Mouse (Mus musculus): Measurements from ENCODE around the gene Brdt. TPM values are rescaled to one million over a fixed set of nuclear protein-coding genes. Genes with fewer than 3 reads are reported as not detected.
A peak's percentile ranks its signal among the peaks of the same experiment; 100 is the strongest.

The Brdt gene
- total RNA-seq (2021) = under 1 TPM; 0.63 to 0.98 TPM
- long read RNA-seq, experiment 1, partial matches to known transcripts = 0 of 1 reads
- long read RNA-seq, experiment 1, other reads (novel, unspliced or antisense) = 1 of 1 reads
- long read RNA-seq, experiment 2, partial matches to known transcripts = 0 of 1 reads
- long read RNA-seq, experiment 2, other reads (novel, unspliced or antisense) = 0 of 1 reads

DNA sequence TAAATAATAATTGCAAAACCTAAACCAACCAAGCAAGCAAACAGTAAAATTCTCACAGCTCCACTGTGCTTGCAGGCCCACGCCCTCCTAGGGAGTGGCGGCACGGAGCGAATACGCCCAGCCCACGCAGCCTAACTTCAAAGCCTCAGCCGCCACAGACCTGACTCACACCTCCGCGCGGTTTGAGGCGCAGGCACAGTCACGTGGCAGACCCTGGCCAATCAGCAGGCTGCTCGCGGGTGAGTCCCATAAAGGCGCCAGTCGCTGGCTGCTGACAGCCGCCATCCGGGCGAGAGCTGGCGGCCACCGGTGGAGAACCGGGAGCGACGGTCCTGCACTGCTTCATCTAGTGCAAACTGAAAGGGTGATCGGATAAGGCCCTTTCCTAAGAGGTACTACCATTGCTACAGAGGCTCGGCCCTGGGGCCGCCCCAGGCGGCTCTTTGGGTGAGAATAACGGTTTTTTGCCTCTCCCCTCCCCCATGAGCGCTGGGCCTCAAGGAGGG is at the start of gene Brdt:
Gene Brdt (plus strand): TSS at position 244 of the 506 bp plus-strand sequence.
- no peak for DNase-seq
- intact Hi-C loops (cut with DNase I) = no loop called here

DNA sequence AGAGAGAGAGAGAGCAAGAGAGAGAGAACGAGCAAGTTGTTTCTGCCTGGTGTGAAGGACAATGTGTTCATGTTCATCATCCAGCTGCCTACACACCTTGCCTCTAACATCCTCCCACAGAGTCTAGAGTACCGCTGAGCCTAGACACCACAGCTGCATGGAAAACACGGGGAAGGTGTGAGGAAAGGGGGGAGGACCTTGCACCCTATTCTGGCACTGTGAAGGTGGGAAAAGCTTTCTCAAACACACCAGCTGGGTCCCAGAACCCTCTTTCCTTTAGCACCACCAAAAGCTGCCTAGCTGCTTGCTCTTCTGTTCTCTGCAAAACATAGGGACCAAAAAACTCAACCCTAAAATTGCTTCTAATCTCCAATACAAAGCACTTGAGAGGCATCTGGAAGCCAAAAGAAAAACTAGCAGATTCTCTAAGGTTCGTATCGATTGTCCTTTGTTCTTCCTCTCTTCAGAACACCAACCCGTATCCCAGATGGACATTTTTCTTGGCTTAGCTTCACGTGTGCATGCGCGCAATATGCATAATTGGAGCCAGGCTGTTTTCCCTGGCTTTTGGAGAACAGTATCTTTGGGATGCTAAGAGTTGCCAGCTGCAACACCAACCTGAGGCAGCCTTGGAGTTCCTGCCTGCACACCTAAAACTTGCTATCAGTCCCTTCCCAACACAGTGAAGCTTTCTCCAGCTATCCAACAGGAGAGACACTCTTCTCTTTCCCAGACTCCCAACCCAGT is 48.2 kb upstream of the Brdt start:
- intact Hi-C loops (cut with DNase I) = no loop called here
- no peak for DNase-seq

DNA sequence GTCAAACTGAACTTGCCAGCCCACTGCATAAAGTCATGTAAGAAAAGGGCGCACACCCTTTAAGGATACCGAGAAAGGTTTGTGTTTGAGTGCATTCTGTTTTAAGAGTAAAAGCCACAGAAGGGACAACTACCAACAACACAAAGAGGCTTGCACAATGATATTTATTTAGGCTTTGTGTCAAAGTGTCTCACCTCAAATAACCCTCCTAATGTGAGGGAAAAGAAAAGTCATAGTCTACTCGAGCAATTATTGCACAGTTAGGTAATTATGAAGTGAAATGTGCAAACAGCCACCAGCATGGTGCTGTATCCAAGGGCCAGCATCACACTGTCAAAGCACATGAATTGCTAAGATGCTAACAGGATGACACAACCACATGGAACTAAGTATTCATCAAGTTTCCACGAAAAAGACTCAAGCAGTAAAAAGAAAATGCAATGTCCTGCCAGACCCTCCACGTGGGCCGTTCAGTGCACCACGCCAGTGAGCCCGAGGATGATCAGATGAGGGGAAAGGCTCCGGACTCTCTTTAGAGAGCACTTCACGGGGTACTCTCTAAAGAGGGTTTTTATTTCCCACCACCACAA is 46.9 kb upstream of the Brdt start:
- intact Hi-C loops (cut with DNase I) = no loop called here
- DNase-seq = peak; percentile 27 to 31

DNA sequence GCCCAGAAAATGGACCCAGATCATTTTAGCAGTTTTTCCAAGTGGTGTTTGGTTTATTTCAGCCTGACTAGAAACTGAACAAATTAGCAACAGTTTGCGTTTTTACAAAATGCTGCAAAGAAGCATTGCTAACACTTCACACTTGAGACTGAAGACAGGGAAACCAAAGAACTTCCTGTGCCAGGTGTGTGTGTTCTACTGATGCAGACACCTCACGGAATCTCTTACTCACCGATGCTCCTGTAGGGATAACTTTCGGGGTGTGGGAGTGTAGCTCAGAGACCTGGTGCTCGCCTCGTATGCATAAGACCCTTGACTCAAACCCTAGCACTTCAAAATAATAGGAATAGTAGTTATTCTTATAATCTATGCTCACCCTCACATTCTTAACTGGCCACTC is 45.4 kb upstream of the Brdt start:
- intact Hi-C loops (cut with DNase I) = loop anchor here (5.0 kb wide), 2 partner anchors 48 to 158 kb away; no protein-coding TSS in a partner anchor
- no peak for DNase-seq

DNA sequence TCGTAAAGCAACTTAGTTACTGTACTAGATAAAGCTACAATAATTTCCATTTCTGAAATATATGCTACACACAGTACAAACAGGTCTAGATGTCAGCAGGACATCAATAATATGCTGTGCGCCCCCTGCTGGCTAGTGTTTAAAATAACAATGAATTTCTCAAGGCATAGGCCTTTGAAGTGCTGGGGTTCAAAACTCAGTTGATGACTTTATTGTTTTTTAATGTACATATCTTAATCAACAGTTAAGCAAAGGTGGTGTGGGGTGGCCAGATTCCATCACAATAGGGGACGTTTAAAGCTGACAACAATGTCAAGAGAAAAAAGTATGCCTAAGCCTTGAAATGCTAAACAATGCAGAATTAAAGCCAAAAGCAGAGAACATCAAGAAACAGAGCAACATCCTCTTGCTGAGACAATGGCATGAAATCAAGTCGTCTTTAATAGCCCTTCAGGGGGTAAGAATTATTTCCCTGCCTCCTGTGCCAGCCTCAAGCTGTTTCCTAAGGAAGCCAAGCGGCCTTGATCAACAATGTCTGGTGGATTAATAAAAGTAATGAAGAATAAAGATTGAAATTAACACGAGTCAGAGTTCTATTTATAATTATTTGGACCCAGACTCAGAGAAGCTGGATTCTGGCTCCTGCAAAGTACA is 43.6 kb upstream of the Brdt start:
- DNase-seq = peak; percentile 83 to 85
- intact Hi-C loops (cut with DNase I) = loop anchor here (1.0 to 5.0 kb wide), 3 partner anchors 50 to 160 kb away; no protein-coding TSS in a partner anchor

DNA sequence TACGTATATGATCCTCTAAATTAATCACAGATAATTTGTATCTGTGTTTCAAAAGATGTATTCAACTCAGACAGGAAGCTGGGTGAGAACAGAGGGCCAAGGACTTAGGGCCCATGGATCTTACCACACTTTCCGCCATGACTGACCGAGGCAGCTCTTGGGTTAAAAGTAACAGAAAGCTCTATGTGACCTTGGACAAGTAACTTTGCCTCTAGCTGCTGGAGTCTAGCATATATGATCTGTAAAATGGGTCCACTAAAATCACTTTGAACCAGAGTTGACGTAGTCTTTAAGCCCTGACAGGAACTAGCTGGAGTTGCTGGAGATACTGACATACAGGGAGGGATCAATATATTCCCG is 43.1 kb upstream of the Brdt start:
- intact Hi-C loops (cut with DNase I) = loop anchor here (1.0 to 5.0 kb wide), 5 partner anchors 51 to 291 kb away; no protein-coding TSS in a partner anchor
- DNase-seq = no peak

DNA sequence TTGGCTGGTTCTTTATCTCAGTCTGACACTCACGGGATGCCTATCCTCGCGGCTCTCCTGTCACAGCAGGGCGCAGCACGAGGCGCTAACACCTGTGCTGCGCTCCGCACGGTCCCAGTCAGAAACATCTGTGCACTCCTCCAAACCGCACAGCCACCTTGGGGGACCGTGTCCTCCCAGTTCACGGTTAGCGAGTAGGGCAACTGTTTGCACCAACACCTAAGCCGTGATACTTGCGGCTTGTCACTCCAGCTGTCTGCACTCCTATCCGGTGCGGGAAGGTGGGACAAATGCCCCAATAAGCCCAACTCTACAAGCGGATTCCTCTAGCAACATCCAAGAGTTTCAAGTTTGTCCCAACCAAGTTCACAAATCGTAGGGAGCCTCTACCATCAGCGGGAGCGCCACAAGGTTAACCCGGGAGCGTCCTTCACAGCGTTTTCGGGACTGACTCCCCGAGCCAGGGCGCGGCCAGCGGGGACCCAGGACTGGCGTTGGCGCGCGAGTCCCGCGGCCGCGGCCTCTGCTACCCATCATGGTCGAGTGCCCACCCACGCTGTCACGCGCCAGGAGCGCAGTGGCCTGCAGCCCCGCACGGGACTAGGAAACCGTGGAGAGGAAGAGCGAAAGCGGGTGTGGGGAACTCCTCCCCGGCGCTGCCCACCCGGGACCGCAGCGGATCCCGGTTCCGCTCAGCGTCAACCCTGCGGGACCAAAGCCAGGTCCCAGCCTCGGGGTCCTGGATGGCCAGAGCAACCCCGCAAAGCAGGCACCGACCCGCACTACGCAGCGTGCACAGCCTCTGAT is 42.3 kb upstream of the Brdt start:
- DNase-seq = peak; percentile 68 to 69
- intact Hi-C loops (cut with DNase I) = loop anchor here (2.0 to 5.0 kb wide), 4 partner anchors 51 to 292 kb away; no protein-coding TSS in a partner anchor

DNA sequence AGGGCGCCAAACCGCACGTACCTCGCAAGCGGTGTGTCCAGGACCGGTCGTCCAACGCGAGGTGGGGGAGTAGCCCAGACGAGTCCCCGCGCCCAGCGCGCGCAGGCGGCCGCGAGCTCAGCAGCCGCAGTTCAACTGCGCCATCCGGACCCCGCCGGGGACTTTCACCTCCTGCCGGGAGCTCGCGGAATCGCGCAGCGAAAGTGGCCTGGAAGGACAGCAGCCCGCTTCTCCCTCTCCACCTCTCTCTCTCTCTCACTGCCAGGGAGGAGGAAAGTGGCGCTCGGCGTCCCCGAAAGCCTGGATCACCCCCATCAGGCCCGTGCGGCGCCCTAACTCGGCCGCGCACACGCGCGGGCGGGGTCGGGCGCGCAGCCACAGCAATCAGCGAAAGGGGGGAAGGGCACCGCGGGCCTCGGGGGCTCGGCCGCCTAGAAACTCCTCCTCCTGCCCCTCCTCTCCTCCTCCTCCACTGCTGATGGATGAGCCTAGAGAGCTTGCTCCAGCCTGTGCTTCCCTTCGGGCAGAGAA is 41.7 kb upstream of the Brdt start, which contains the start of gene Tgfbr3:
Gene Tgfbr3 (minus strand): TSS at position 396 of the 531 bp plus-strand sequence.
- DNase-seq = peak; percentile 90 to 93
- intact Hi-C loops (cut with DNase I) = loop anchor here (2.0 to 5.0 kb wide), 4 partner anchors 52 to 292 kb away; no protein-coding TSS in a partner anchor

DNA sequence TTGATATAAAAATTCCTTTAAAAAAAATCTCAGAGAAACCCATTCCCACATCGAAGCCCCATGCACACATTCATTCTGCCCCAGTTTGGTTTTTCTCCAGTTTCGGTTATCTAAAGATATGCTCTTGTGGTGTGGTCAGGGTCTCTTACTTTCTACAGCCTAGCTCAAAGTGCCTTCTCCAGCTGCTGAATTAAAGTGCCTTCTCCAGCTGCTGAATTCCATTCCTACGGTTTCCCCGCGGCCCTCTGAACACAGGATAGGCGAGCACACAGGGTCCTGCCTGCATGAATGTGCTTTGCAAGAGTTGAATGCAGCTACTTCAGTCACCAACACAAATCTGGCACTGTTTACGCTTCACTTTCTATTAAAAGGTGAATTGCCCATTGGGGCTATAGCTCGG is 41.0 kb upstream of the Brdt start:
- intact Hi-C loops (cut with DNase I) = loop anchor here (2.0 to 5.0 kb wide), 4 partner anchors 53 to 293 kb away; no protein-coding TSS in a partner anchor
- no peak for DNase-seq

DNA sequence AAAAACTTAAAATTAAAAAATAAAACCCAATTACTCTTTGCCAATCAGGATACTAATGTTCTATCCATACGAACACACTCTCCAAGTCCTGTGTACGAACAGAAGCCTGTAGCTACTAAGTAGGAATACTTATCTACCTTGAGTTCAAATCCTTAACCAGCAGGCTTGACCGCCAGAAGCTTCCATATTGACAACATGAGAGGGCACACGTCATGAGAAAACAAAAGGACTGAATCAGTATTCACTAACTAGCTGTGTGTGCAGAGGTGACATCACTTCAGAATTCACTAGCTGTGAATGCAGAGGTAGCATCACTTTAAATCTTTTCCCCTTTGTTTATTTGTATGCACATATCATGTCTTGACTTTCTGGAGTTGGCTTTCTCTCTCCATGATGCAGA is 36.9 kb upstream of the Brdt start:
- intact Hi-C loops (cut with DNase I) = no loop called here
- DNase-seq = no peak

DNA sequence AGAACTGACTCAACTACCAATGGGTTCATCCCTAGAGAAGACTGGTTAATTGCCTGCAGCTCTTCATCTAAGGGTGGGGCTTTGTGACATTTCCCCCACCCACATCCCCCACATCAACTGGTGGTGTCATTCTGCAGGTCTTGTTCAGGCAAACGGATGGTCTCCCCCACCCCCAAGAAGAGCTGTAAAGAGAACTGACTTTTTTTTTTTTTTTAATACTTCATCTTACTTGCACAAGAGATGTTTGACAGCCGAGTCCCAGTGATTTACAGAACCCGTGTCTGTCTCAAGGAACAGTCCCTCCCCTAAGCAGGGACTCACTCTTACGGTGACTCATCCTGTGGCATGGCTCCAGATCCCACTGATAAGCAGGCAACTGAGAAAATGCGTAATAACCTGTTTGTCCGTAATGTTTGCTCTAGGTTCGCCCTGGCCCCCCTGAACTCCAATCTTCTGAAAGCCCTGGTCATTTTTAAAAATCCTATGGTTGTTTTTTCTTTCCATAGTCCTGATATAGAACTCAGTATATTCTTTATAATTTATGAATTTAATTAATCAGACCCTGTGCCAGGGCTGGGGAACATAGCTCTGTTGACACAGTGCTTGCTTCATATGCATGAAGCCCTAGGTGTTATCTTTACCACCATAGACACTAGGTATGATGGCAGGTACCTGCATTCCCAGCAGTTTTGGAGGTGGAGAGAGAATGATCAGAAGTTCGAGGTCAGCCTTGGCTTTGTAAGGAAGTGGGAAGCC is 35.7 kb upstream of the Brdt start:
- DNase-seq = no peak
- intact Hi-C loops (cut with DNase I) = no loop called here

DNA sequence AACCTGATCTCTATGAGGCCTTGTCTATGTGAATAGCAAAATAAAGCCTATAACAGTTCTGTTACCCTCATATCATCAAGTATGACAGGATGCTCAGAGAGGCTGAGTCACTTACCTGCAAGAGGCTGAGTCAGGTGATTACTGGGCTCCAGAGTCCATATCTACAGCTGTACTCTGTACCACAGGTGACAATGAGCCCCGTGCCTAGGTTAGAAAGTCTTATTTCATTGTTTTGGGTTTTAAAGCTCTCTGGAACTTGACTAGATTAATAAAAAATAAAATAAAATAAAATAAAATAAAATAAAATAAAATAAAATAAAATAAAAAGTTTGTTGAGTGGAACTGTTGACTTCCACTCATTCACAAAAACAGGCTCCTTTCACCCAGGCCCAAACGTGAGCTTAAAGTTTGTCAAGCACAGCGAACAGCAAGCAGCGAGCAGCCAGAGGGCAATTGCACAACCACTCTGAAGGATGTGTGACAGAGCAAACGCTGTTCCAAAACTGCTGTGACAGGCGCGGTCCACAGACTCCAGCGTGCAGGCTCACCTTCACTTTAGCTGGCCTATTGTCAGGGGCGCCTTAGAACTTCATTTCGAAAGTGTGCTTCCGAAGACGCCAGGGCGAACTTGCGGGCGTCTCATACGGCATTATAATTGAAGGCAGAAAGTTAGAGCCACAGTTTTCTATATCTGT is 35.0 kb upstream of the Brdt start:
- no peak for DNase-seq
- intact Hi-C loops (cut with DNase I) = no loop called here

DNA sequence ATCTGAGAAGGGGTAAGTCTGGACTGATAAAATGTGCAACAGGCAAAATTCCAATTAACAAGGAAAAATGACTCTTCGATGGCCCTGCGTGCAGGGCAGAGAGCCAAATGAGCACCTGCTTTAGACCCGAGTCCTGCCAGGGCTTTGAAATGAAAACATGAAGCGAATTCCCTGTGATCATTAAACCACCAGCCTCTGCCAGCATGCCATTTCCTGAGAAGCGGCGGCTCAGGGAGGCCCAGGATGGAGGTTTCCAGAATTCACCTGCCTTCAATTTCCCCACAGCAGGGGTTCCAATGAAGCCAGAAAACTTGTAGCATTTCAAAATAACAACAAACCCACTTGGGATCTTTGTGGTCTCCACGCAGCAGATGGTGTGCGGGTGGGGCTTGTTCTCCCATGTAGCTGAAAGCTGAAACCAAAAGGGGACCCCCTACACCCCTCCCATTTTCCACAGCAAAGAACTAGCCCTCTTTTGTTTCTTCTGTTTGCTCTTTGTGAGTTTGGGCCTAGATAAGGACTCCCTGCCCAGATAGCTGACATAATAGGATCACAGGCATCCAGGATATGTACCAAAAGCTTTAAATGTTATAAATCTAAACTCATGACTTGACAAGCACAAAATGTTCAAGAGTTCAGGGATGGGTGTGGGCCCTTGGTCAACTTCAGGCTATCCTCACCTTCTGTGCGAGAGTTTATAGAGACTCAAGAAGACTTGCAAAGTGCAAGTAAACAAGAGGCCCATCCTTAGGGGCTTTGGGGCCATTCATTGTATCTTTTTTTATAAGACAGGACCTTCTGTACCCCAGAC is 34.2 kb upstream of the Brdt start:
- intact Hi-C loops (cut with DNase I) = no loop called here
- DNase-seq = no peak

DNA sequence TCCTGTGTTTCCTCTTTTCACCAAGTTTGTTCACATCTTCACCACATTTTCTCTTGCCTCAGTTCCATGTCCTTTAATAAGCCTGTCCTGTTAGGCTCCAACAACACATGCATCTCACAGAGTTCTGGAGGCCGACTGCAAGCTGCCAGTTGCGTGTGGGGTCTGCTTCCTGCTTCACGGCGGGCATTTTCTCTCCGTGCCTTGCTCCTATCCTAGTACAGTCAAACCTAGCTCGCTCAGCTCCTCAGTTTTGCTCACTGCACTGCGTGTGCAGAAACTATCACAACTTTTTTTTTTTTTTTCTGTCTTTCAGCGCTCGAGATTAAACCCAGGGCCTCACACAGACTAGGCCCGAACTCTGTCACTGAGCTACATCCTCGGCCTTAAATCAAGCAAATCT is 32.1 kb upstream of the Brdt start:
- intact Hi-C loops (cut with DNase I) = no loop called here
- DNase-seq = no peak

DNA sequence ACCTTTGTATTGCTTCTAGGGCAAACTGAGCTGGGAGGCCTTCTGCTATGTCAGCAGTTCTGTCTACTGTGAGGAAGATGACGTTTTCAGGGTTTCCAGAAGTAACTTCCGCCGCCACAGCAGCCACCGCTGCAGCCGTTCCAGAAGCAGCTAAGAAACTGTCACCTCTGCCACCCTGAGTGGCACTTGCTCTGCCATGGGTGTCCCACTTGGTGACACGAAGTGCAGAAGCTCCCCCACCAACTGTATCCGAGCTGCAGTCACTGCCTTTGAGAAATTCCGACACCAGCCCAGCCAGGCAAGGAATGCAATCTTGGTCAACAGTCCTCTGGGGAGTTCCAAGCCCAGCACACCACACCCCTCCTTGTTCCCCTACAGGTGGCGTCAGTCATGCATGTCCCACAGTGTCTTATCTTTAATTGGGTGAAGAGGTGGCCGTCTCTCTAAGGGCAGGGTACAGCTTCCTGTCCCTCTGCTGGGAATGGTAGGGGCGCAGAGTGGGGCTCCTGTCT is 27.6 kb upstream of the Brdt start:
- no peak for DNase-seq
- intact Hi-C loops (cut with DNase I) = no loop called here

DNA sequence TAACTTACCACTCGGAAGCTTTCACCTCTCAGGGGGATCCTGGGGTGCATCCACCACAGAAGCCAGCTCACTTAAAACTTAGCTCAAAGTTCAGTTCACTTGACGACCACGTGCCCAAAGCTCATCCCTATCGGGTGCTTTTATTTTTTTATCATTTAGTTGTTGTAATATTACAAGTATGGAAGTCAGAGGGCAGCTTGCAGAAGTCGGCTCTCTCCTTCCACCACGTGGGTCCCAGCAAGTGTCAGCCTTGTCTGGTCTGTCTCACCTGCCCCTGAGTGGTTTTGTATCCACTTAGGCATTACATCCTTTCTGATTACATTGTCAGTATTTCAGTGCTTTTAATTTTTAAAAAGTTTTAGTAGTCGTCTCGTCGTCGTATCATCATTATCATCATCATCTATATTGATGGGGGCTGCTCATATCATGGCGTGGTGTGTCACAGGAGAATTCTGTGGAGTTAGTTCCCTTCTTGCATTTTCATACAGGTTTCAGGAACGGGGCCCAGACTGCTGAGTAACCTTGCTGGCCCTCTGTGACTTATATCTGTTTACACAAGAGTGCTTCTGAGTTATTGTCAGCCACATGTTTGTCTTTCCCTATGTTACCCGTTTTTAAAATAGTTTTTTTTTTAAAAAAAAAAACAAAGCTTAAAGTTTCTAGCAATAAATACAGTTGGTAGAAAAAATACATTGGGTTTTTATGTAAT is 26.7 kb upstream of the Brdt start:
- intact Hi-C loops (cut with DNase I) = no loop called here
- no peak for DNase-seq

DNA sequence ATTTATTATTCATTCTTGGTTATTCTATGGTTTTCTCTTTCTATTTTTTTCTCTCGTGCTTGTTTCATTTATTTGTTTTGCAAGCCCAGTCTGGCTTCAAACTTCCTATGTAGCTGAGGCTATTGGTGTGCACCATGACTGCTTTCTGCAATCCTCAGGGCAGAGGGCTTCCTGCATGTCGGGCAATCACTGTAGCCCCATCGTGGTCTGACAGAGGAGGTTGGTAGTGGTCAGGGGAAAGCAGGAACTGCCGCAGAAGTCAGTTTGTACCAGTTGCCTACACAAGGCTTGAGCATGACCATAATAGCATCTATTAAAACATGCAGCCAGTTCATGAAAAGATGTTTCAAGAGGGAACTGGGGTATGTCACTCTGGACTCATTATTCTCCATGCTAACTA is 23.5 kb upstream of the Brdt start:
- DNase-seq = no peak
- intact Hi-C loops (cut with DNase I) = no loop called here
